Mouse (Mus musculus) C2C12 (cell line): Measurements from ENCODE around the gene Nr4a1.

Experiments used
- CEBPB ChIP-seq: IDR thresholded peaks from one replicate; pipeline ENCODE4 v1.6.1; 2011; ENCODE audit warnings: low read depth, mild to moderate bottlenecking, control low read depth, moderate library complexity
- CTCF ChIP-seq: IDR thresholded peaks from one replicate; pipeline ENCODE4 v1.5.1; 2011; ENCODE audit not compliant: control insufficient read depth, insufficient read depth, insufficient read length
- FOSL1 ChIP-seq: IDR thresholded peaks from one replicate; pipeline ENCODE4 v1.8.0; 2011; ENCODE audit warnings: mild to moderate bottlenecking, low read length; ENCODE audit not compliant: poor library complexity, insufficient read depth, severe bottlenecking
- MAX ChIP-seq: IDR thresholded peaks from one replicate; pipeline ENCODE4 v1.6.1; 2011; ENCODE audit warnings: mild to moderate bottlenecking, control low read depth
- MYOD1 ChIP-seq: IDR thresholded peaks from one replicate; pipeline ENCODE4 v1.6.1; 2011; ENCODE audit warnings: low read depth; ENCODE audit not compliant: control insufficient read depth, insufficient read length
- MYOG ChIP-seq: IDR thresholded peaks from one replicate; pipeline ENCODE4 v1.6.1; 2011; ENCODE audit not compliant: control insufficient read depth, insufficient read length; ENCODE audit errors: extremely low read depth
- USF1 ChIP-seq: IDR thresholded peaks from one replicate; pipeline ENCODE4 v1.6.1; 2011; ENCODE audit warnings: low read depth, mild to moderate bottlenecking, control low read depth, moderate library complexity

- no peak for TF ChIP-seq CTCF
- TF ChIP-seq CEBPB = no peak
- no peak for TF ChIP-seq MYOD1
- TF ChIP-seq USF1 = no peak
- no peak for TF ChIP-seq MYOG
- no peak for TF ChIP-seq MAX
- no peak for TF ChIP-seq FOSL1
Observed at GRCm38 (mm10) chr15:101231648-101232180, 22.4 kb upstream of the Nr4a1 start.
